Mouse (Mus musculus) lung, postnatal 36 days (tissue): ENCODE measurements around the gene Gm9747.

ENCODE experiments used
- DNase-seq: peaks from one replicate; pipeline ENCODE4 v3.0.0; 2022; ENCODE audit warnings: mixed read lengths

Gm9747 gene

GRCm38 (mm10) chr1:82232812-82233211 lies at the start of gene Gm9747:
Gene Gm9747, plus strand, starts transcription at chr1:82233112.
- DNase-seq: no peak

GRCm38 (mm10) chr1:82183913-82184442 lies 48.9 kb upstream of the Gm9747 start:
- DNase-seq: peak; percentile 41

GRCm38 (mm10) chr1:82188549-82189231 lies 44.2 kb upstream of the Gm9747 start:
- DNase-seq: no peak

GRCm38 (mm10) chr1:82189516-82189915 lies 43.4 kb upstream of the Gm9747 start:
- DNase-seq: peak; percentile 77

GRCm38 (mm10) chr1:82191579-82191978 lies 41.3 kb upstream of the Gm9747 start:
- DNase-seq: no peak

GRCm38 (mm10) chr1:82199918-82200317 lies 33.0 kb upstream of the Gm9747 start:
- no peak for DNase-seq

GRCm38 (mm10) chr1:82200636-82201035 lies 32.3 kb upstream of the Gm9747 start:
- DNase-seq: peak; percentile 15

GRCm38 (mm10) chr1:82207511-82207910 lies 25.4 kb upstream of the Gm9747 start:
- no peak for DNase-seq

GRCm38 (mm10) chr1:82220673-82221396 lies 12.1 kb upstream of the Gm9747 start:
- DNase-seq: no peak

GRCm38 (mm10) chr1:82221462-82221861 lies 11.4 kb upstream of the Gm9747 start:
- no peak for DNase-seq

- DNase-seq: no peak
Measured at GRCm38 (mm10) chr1:82223042-82223795, 9.7 kb upstream of the Gm9747 start.

GRCm38 (mm10) chr1:82228841-82229240 lies 4.1 kb upstream of the Gm9747 start:
- DNase-seq: no peak

- no peak for DNase-seq
Measured at GRCm38 (mm10) chr1:82234616-82235015, 1.7 kb downstream of the Gm9747 start.

- DNase-seq: no peak
Measured at GRCm38 (mm10) chr1:82235455-82236104, 2.7 kb downstream of the Gm9747 start.

GRCm38 (mm10) chr1:82238245-82238644 lies 5.3 kb downstream of the Gm9747 start:
- DNase-seq: peak; percentile 28

- peak; percentile 35 for DNase-seq
Measured at GRCm38 (mm10) chr1:82239409-82240201, 6.7 kb downstream of the Gm9747 start.

GRCm38 (mm10) chr1:82243260-82243825 lies 10.4 kb downstream of the Gm9747 start:
- DNase-seq: no peak

- peak; percentile 21 for DNase-seq
Measured at GRCm38 (mm10) chr1:82245002-82245401, 12.1 kb downstream of the Gm9747 start.

GRCm38 (mm10) chr1:82247221-82247951 lies 14.5 kb downstream of the Gm9747 start:
- DNase-seq: no peak

- DNase-seq: peak; percentile 42
Measured at GRCm38 (mm10) chr1:82253789-82254445, 21.0 kb downstream of the Gm9747 start.
